Mouse (Mus musculus) mature B cell (primary cell): ENCODE results near the gene Pou2f1.

ENCODE experiments used
- in situ Hi-C: fragments of 300-500 bp; cut with MboI; formaldehyde crosslinking; loops from 2 replicates; pipeline ENCODE4 v1.14.3; 2019

Pou2f1 gene

DNA sequence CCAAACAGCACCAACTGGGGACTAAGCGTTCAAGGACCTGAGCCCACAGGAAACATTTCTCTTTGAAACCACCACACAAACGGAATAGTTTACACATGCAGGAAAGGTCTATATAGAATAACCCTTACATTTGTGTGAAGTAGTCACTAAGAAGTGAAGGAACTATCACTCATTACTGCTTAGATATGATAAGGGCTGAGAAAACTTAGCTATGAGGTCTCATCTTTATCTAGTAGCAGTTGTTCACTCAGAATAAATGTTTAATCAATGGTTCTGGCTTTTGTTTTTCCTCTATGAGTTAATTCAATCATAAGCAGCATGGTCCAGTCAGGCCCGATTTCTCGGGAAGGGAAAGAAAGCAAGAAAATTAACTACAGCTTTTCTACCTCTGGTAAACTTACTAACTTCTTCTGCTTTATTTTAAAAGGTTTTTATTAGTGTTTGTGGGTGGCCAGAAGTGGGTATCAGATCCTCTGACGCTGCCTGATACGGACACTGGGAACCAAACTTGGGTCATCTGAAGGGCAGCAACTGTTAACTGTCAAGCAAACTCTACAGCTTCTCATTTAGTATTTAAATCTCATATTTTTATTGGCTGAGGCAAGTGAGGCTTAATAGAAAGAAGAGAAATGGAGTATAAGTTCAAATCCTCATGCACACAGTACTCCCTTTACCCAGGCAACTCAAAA is 40.7 kb downstream of the Pou2f1 start:
- in situ Hi-C loops = no loop called here

GRCm38 (mm10) chr1:165958159-165958558 is 44.3 kb downstream of the Pou2f1 start:
- in situ Hi-C loops = no loop called here

DNA sequence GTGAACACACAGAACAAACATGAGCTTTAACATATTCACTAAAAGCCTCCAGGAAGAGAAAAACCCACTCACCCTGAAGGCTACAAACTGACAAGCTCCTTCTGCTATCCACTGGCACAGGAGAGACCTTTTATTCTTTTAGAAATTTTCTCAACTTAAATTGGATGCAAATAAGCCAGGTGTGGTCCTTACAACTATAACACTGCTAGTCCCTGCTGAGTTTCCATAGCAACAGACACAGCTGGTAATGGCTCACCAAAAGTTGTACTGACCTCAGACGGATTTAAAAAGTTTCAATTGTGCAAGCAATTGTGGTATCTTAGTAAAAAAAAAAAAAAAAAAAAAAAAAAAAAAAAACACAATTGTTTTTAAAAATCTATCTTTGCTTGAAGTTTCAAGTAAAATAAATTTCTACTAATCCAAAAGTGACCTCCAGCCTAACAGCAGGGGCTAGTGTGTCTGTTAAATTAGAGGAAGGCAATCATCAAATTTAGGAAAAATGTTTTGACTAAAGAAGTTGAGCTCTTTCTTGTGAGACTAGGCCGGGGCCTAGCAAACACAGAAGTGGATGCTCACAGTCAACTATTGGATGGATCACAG is 54.2 kb downstream of the Pou2f1 start:
- in situ Hi-C loops = no loop called here

DNA sequence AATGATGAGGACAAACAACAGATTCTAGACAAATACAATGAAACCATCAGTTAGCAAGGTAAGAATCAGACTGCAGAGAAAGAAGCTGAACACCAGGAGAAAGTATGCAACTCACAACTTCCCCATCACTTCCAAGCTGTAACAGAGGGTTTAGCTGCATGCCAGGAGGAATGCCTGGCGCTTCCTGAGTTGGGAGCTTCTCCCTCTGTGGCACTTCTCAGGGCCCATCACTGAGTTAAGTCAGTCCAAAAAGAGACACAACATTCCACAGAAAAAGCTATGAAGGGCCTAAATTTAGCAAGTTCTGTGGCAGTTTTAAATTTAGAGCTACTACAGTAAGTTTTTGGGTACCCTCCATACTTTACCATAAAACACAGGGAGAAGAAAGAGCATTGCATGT is 59.2 kb downstream of the Pou2f1 start:
- in situ Hi-C loops = no loop called here

- in situ Hi-C loops = no loop called here
Observed at GRCm38 (mm10) chr1:165935466-165935818, 67.0 kb downstream of the Pou2f1 start.

DNA sequence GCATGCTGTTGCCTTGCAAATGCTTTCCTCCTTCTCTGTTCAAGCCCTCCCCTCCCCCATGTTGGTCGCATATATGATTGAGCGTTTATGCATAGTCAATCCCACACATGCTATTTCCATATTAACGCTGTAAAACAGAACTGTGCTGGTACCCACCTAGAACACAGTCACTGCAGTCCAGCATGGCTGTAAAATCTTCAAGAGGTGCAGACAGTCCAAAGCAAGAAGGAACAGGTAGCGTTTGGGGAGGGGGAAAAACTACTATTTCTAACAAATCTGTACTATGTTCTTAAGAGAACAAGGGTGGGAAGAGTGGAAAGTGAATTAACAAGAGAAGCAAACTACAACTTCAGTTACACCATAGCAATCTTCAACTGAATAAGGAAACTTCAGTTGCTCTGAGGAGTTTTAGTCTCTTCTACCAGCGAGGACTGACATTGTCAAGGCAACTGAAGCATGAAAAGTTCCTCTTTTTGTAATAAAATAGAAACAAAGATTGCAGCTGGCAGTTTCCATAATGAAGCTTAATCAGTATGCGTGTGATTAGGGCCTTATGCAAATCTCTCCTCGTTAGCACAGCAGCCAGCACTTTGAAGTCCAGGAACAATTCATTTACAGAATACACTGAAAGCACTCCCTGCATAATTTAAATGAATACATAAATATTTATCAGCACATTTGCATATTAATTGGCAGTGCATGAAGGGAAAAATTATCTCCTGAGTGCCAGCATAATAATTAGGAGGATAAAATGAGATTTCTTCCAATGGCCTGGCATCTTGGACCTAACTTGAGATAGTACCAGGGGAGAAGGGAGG is 67.6 kb downstream of the Pou2f1 start:
- in situ Hi-C loops = no loop called here

DNA sequence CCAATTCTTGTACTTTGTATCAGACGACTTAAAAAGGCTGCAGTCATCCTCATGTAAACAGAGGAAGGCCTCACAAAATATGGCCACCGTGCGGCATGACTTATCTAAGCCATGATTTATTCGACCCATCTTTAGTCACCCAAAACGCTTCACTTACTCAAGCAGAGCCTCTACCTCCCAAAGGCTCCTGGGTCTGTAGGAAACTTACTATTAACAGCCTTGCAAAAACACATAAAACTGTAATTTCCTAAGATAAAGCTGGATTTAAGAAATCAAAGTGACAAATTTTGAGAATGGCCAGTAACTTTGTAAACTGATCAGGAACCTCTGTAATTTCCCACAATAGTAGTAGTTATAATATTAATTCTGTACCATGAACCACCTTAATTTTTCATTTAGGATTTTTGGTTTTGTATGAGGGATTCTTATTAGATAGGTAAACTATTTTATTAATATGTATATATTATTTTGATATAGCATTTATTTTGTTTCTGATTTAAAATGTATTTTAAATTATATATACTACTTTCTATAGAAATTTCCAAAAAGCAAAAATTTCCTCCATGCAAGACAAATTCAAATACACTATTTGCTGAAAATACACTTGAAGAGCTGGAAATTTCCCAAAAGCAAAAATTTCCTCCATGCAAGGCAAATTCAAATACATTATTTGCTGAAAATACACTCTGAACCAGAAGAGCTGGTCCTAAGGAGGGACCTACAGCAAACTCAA is 68.4 kb downstream of the Pou2f1 start:
- in situ Hi-C loops = no loop called here

- in situ Hi-C loops = no loop called here
Observed at GRCm38 (mm10) chr1:165932842-165933241, 69.6 kb downstream of the Pou2f1 start.

DNA sequence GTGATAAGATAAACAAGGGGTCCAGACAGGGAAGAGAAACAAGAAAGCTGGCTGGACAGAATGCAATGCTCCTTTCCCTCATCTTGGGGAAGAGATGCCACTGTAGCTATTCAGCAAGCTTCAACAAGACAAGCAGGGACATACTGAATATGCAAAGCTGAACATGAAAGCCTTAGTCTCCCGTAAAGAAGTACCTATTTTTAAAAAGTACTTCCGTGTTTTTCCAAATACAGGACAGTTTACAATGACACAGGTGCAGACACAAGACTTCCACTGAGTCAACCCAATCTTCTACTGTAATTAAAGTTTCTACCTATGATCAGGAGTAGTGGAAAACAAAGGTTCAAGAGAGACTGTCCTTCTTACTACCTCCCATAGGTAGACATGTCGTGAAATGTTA is 72.0 kb downstream of the Pou2f1 start:
- in situ Hi-C loops = no loop called here

DNA sequence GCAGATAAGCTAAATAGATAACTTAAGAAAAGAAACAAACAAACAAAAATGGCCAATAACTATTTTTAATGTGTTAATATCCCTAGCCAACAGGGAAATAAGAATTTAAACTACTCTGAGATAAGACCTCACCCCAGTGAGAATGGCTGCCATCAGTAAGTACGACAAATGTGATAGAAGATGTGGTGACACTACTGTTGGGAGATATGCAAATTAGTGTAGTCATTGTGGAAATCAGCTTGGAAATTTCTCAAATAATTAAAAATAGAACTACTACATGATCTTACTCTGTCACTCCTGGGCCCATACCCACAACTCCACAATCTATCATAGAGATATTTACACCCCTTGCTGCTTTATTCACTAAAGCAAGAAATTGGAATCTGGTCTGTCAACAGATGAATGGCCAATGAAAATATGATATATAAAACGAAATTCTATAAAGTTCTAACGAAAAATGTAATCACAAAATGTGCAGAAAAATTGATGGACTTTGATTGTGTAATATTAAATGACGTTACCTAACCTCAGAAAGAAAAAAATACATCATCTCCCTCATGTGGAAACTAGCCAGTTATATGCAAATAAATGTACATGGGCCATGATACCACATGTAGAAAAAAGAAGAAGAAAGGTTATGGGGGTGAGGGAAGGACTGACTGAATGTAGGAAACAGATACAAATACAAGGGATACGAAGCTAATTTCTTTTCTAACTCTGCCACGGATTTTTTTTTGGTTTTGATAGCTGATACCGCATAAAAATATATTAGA is 74.8 kb downstream of the Pou2f1 start:
- in situ Hi-C loops = no loop called here

DNA sequence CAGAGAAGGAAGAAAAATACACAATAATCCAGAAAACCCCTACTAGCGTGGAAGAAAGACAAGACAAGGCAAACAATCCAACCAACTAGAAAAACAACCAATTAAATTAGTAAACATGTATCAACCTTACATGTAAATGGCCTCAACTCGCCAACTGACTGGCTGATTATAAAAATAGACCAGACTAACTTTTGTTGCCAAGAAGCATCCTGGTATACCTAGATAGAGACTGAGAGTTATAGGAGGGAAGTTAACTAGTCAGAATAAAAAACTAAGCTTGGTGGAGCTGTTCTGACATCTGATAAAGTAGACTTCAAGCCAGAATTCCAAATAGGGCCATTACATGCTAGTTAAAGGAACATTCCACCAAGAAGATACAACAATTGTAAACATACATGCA is 77.3 kb downstream of the Pou2f1 start:
- in situ Hi-C loops = no loop called here

DNA sequence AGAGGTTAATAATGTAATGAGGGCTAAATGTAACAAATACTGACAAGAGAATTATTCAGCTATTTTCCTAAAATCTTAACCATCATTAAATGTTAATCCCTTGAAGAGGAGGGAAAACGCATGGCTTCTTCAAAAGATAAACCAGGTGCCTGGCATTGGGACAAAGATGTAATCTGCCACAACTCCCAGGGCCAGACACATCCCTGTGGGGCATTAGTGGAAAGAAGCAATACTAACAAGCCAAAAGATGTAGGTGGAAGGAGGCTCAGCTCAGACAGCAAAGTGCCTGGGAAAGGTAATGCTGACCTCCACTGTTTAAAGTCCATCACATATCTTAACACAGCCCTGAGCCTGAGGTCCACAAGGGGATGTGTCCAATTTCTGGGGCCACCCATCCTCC is 80.0 kb downstream of the Pou2f1 start:
- in situ Hi-C loops = no loop called here

DNA sequence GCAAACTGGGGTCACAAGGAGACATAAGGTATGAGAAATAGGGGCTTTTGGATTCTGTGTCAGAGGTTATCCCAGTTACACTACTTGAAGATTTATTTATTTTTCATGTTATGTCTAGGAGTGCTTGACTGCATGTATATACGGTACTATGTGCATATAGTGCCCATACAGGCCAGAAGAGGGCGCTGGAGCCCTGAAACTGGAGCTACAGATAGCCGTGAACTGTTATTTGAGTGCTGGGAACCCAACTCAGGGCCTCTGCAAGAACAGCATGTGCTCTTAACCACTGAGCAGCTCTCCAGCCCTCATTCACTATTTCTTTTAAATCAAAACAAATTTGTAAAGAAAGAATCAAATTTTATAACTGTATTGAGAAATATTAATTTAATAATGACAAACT is 81.5 kb downstream of the Pou2f1 start:
- in situ Hi-C loops = no loop called here

- in situ Hi-C loops = no loop called here
Observed at GRCm38 (mm10) chr1:165914416-165914801, 88.1 kb downstream of the Pou2f1 start.

GRCm38 (mm10) chr1:165913720-165914415 is 88.6 kb downstream of the Pou2f1 start:
- in situ Hi-C loops = no loop called here

DNA sequence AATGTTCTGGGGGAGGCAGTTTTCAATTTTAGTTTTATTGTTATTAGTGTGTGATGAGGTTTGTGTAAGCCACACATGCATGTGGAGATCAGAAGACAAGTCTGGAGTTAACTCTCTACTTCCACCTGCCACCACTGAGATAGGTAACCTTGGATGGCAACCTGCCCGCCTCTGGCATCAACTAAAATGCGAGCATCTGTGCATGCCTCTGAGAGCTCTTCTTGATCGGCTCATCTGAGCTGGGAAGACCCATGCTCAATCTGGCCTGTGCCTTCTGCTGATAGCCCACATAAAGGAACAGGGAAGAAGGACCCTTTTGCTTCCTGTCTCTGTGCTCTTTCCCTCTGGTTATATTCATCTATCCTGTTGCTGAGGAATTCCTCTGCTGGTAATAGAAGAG is 93.0 kb downstream of the Pou2f1 start:
- in situ Hi-C loops = no loop called here

DNA sequence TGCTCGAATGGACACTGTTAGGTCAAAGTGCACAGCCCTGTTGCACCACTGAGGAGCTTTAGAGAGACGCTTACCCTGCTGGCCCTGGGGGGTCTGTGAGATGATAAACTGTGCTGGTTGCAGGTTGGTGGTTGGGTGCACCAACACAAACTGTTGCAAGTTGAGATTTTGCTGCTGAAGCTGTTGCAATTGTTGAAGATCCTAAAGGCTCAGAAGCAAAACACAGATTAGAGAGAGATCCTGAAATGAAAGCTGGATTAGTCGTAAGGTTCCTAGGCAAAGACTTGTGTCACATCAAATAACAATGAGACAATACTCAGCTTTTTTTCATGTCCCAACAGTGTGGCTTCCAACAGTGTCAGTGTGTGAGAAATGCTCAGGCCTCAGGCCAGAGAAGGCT is 93.7 kb downstream of the Pou2f1 start:
- in situ Hi-C loops = no loop called here

- in situ Hi-C loops = no loop called here
Observed at GRCm38 (mm10) chr1:165908153-165908552, 94.3 kb downstream of the Pou2f1 start.

DNA sequence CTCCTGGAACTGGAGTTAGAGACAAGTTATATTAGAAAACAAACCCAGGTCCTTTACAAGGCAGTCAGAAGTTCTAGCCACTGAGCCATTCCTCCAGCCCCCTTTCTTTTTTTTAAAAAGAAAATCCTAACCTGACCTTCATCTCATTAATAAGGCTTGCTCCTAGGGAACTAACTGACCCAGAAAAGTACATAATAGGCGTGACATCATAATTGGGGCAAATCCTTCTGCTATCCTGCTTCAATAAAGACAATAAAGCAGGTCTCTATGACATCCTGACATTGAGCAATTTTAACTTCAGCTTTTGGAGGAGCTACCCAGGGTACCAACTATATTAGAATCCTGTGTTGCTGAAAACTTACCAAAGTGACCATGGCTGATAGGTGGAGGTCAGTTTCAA is 98.9 kb downstream of the Pou2f1 start:
- in situ Hi-C loops = no loop called here

- in situ Hi-C loops = no loop called here
Observed at GRCm38 (mm10) chr1:165891686-165892085, 110.8 kb downstream of the Pou2f1 start.
